Mouse (Mus musculus): ENCODE measurements around the gene Fcgrt.

GRCm38 (mm10) chr7:45058607-45059571 lies 44.8 kb downstream of the Fcgrt start:
- TF ChIP-seq CTCF (IDR thresholded peaks at IDR 0.05; ENCODE audit: extremely low read depth, insufficient read depth, low read length): no peak
- TF ChIP-seq POLR2A (IDR thresholded peaks at IDR 0.05; ENCODE audit: extremely low read depth, insufficient read depth, low read length): no peak
